Mouse (Mus musculus) heart, postnatal 0 days (tissue): ENCODE results near the gene Hist1h2bj.

ENCODE experiments used
- CTCF ChIP-seq: IDR thresholded peaks from 2 replicates; pipeline ENCODE4 v1.5.1; 2016; ENCODE audit warnings: antibody characterized with exemption, control low read depth, low read depth
- EP300 ChIP-seq: IDR thresholded peaks from 2 replicates; pipeline ENCODE4 v1.6.1; 2016; ENCODE audit warnings: antibody characterized with exemption, low read depth

GRCm38 (mm10) chr13:21996101-21996839, 46.7 kb upstream of the Hist1h2bj start:
- no peak for TF ChIP-seq CTCF
- no peak for TF ChIP-seq EP300
